Mouse (Mus musculus): ENCODE data around the gene Spaca5. TPM values are rescaled to one million over a fixed set of nuclear protein-coding genes. Genes with fewer than 3 reads are reported as not detected.

Gene Spaca5
- not detected for total RNA-seq (2021)
- long read RNA-seq, experiment 1: 0 reads
- long read RNA-seq, experiment 2: 0 reads

DNA sequence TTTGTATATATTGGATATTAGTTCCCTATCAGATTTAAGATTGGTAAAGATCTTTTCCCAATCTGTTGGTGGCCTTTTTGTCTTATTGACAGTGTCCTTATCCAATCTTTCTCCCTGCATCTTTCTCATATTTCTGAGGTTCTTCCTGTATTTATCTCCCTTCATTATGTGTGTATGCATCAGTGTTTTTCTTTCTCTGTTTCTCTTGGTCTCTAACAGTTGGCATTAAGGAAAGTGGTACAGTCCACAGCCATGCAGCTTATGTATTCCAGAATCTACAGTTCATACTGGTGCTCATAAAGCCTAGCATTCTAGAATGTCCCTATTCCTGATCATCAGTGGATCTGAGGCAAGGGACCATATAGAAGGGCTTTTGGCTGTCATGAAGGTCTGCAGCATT is at the start of gene Spaca5:
Gene Spaca5, plus strand, starts transcription at position 301 of the 400 bp plus-strand sequence.
- DNase-seq (ENCODE audit: low spot score in 2 of 2): no peak

GRCm38 (mm10) chrX:21061460-21061859 is 6.7 kb upstream of the Spaca5 start:
- DNase-seq (ENCODE audit: low spot score in 2 of 2): no peak

- DNase-seq (ENCODE audit: low spot score in 2 of 2): peak; percentile 41 to 74
Measured at GRCm38 (mm10) chrX:21061866-21062543, 6.2 kb upstream of the Spaca5 start, which contains the start of gene Zfp182. Zfp182 (minus strand) TSS chrX:21062316.

DNA sequence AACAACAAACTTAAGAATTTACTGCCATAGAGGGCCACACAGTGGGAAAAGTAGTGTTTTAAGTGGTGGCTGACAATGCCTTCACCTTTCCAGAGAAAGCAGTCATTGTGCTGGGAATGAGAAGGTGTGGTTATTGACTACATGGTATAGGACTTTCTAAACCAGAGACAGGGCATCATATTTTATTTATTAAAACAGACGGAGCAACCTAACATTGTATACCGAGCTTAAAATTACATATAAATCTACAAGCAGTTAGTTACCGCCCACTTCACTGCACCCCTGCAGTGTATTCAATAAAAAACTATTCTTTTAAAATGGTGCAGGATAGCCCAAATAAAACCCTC is 5.7 kb upstream of the Spaca5 start:
- DNase-seq (ENCODE audit: low spot score in 2 of 2): no peak

DNA sequence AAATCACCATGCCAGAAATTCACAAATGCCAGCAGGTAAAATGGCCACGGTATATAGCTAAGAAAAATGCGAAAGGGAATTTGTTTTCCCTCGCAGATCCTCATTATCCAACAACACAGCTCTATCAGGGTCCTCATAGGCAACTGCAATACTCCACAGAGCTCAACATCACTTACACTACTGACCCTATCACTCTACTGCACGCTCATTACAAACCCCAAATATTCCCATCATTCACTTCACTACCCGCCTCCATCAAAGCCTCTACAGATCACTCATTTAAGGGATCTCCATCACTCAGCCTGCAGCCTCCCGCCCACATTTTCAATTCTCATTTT is 20.4 kb downstream of the Spaca5 start:
- DNase-seq (ENCODE audit: low spot score in 2 of 2): no peak

- peak; percentile 18 to 68 for DNase-seq (ENCODE audit: low spot score in 2 of 2)
Measured at GRCm38 (mm10) chrX:21088983-21089866, 21.0 kb downstream of the Spaca5 start, which contains the start of gene Zfp300. Zfp300 (minus strand) TSS chrX:21089527.

DNA sequence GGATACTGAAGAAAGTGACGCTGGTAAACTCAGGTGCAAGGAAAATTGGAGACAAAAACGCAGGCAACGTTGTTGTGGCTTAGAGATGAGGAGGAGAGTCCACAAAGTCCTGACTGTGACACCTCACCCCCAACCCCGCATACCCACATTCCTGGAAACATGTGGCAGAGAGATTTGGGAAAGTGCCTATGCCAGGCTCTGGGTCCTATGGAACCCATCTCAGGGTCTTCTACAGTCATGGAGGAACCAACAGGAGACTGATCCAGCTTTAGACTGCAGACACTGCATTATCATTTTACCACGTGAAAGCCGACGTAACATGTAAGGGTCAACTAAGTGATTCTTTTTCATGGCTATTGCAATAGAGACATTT is 21.6 kb downstream of the Spaca5 start:
- DNase-seq (ENCODE audit: low spot score in 2 of 2): no peak

GRCm38 (mm10) chrX:21115520-21115919 is 47.3 kb downstream of the Spaca5 start, which contains the start of gene Ssxa1:
Ssxa1 (plus strand) TSS chrX:21115820.
- DNase-seq (ENCODE audit: low spot score in 2 of 2): no peak

Other genes starting within 250 kb of the Spaca5 start
- gene Timp1, start 198.2 kb upstream of the Spaca5 start, total RNA-seq (2021): 10 to 100 TPM in 1 of 2 experiments, 1 to 10 TPM in 1; 8.4 to 13.7 TPM
- under 1 TPM; 0.13 to 0.29 TPM for gene Syn1, start 147.4 kb upstream of the Spaca5 start, total RNA-seq (2021)
- gene Cfp, start 136.9 kb upstream of the Spaca5 start, total RNA-seq (2021): 10 to 100 TPM; 10.3 to 10.5 TPM
- 10 to 100 TPM; 12.2 to 12.7 TPM for gene Elk1, start 117.8 kb upstream of the Spaca5 start, total RNA-seq (2021)
- 10 to 100 TPM; 22.5 to 24.8 TPM for gene Uxt, start 106.4 kb upstream of the Spaca5 start, total RNA-seq (2021)
- 1 to 10 TPM; 5.4 to 7.4 TPM for gene Zfp182, start 6.1 kb upstream of the Spaca5 start, total RNA-seq (2021)
- gene Zfp300, start 21.1 kb downstream of the Spaca5 start, total RNA-seq (2021): 1 to 10 TPM; 1.2 to 1.5 TPM
- not detected for gene Ssxa1, start 47.4 kb downstream of the Spaca5 start, total RNA-seq (2021)
- gene Gm21876, start 107.2 kb downstream of the Spaca5 start, total RNA-seq (2021): not detected